Mouse (Mus musculus) E14TG2a.4 (cell line): ENCODE measurements around the gene Abraxas2.

Experiments
- CTCF ChIP-seq: conservative IDR thresholded peaks from 2 replicates; pipeline ENCODE4 v1.5.1; 2014; ENCODE audit warnings: low read length
- NANOG ChIP-seq: IDR thresholded peaks from 2 replicates; pipeline ENCODE4 v1.6.1; 2014; ENCODE audit warnings: borderline replicate concordance, low read length, mixed read lengths
- POU5F1 ChIP-seq: IDR thresholded peaks from 2 replicates; pipeline ENCODE4 v1.6.1; 2014; ENCODE audit warnings: low read length, borderline replicate concordance

DNA sequence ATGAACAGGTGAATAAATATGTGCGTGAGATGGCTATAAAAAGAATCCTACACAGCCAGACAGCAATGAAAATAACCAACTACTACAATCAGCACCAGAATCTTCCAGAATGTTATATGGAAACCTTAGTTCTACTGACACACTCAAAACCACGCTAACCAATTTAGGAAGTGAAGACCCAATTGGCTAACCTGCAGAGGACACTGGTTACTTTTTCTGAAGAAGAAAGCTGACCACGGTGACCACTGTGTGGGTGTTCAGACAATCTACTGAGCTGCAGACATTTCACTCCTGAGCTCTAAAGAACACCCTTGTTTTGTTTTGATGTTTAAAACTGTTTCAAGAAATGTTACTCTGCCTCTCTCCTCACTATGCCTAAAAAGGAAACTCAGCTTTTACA lies 15.9 kb upstream of the Abraxas2 start:
- no peak for TF ChIP-seq CTCF
- TF ChIP-seq POU5F1, result no peak
- TF ChIP-seq NANOG, result no peak
